Mouse (Mus musculus): Measurements from ENCODE around the gene Olfr1193. TPM values are rescaled to one million over a fixed set of nuclear protein-coding genes. Genes with fewer than 3 reads are reported as not detected.
"Not testable (repeated sequence)": the region's sequence is repeated elsewhere in the genome, so short reads cannot be mapped to it uniquely, and the experiment has no call there.

The Olfr1193 gene
- polyA plus RNA-seq (2016; fragmentation: Nextera tagmentation; extraction: Ambion mirVana) = not detected in 2 replicates

- H3K4me2 ChIP-seq (replicated peaks); H3K4me3 ChIP-seq; ATAC-seq (ENCODE audit: low FRiP score); H3K27me3 ChIP-seq; H3K9ac ChIP-seq; H3K4me1 ChIP-seq; H3K9me3 ChIP-seq (replicated peaks); H3K36me3 ChIP-seq; H3K27ac ChIP-seq: not testable (repeated sequence)
These were observed at the start of gene Olfr1193 for GRCm38 (mm10) chr2:88675328-88675727. Gene Olfr1193 (plus strand): TSS chr2:88675628.

GRCm38 (mm10) chr2:88640242-88640641, 35.2 kb upstream of the Olfr1193 start, which contains the start of gene Olfr1191-ps1:
Gene Olfr1191-ps1 (plus strand): TSS chr2:88640542.
- not testable (repeated sequence) for H3K4me2 ChIP-seq (replicated peaks); H3K27ac ChIP-seq; H3K27me3 ChIP-seq; H3K4me1 ChIP-seq; ATAC-seq (ENCODE audit: low FRiP score); H3K4me3 ChIP-seq; H3K9me3 ChIP-seq (replicated peaks); H3K36me3 ChIP-seq; H3K9ac ChIP-seq
- 89% methylated on average over 1 of the region's 1 CpGs for WGBS

DNA sequence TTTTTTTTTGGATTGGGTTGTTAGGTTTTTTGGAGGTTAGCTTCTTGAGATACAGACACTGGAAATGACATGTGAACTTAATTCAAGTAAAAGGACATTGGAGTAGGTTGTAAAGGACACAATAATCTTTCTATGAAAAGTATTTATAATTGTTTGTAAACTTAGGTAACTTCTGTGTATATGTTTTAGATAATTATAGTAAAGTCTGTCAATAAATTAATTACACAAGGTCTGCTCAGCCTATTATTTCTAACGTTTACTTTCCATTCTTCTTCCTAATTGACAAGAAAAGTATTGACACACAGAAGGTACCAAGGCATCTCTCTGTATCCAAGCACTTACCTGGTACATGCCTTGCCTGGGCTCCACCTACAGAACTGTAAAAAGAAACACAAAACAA, 27.2 kb upstream of the Olfr1193 start, which contains the start of gene Olfr1192-ps1:
Gene Olfr1192-ps1 (plus strand): TSS at position 301 of the 400 bp plus-strand sequence.
- Histone ChIP-seq H3K4me1 (no peaks in the 10 kb centered on the region), H3K4me2 (replicated peaks) (no peak within 1 kb of the TSS), H3K9ac (no peak within 1 kb of the TSS), H3K4me3 (no peak within 1 kb of the TSS), H3K36me3 (no peaks in the 10 kb centered on the region), H3K9me3 (replicated peaks) (no peaks in the 10 kb centered on the region), H3K27ac (no peak within 1 kb of the TSS), H3K27me3 (no peaks in the 10 kb centered on the region)
- 50% methylated on average over 1 of the region's 1 CpGs for WGBS
- no peak for ATAC-seq (ENCODE audit: low FRiP score)

GRCm38 (mm10) chr2:88689087-88689486, 13.7 kb downstream of the Olfr1193 start, which contains the start of gene Olfr1195:
Gene Olfr1195 (minus strand): TSS chr2:88689187.
- no peak within 1 kb of the TSS for H3K4me2 ChIP-seq (replicated peaks)
- no peaks in the 10 kb centered on the region for H3K36me3 ChIP-seq
- H3K4me3 ChIP-seq = no peak within 1 kb of the TSS
- no peaks in the 10 kb centered on the region for H3K27me3 ChIP-seq
- no peak within 1 kb of the TSS for H3K27ac ChIP-seq
- no peaks in the 10 kb centered on the region for H3K4me1 ChIP-seq
- ATAC-seq (ENCODE audit: low FRiP score) = no peak
- H3K9ac ChIP-seq = no peak within 1 kb of the TSS
- H3K9me3 ChIP-seq (replicated peaks) = no peaks in the 10 kb centered on the region

GRCm38 (mm10) chr2:88704497-88704896, 29.1 kb downstream of the Olfr1193 start, which contains the start of gene Olfr1196:
Gene Olfr1196 (minus strand): TSS chr2:88704597.
- no peak for ATAC-seq (ENCODE audit: low FRiP score)
- H3K27me3 ChIP-seq = no peaks in the 10 kb centered on the region

More at GRCm38 (mm10) chr2:88704497-88704896, 29.1 kb downstream of the Olfr1193 start, which contains the start of gene Olfr1196:
- WGBS = 89% methylated on average over 2 of the region's 2 CpGs
- no peak within 1 kb of the TSS for H3K4me3 ChIP-seq
- no peak within 1 kb of the TSS for H3K4me2 ChIP-seq (replicated peaks)
- no peak within 1 kb of the TSS for H3K27ac ChIP-seq
- no peaks in the 10 kb centered on the region for H3K9me3 ChIP-seq (replicated peaks)
- H3K36me3 ChIP-seq = no peaks in the 10 kb centered on the region
- H3K4me1 ChIP-seq = no peaks in the 10 kb centered on the region
- H3K9ac ChIP-seq = no peak within 1 kb of the TSS

Other genes starting within 250 kb of the Olfr1193 start
- gene Olfr1181, start 249.5 kb upstream of the Olfr1193 start, polyA plus RNA-seq (2016; fragmentation: Nextera tagmentation; extraction: Ambion mirVana) = not detected in 2 replicates
- not detected in 2 replicates for gene Gm13757, start 226.5 kb upstream of the Olfr1193 start, polyA plus RNA-seq (2016; fragmentation: Nextera tagmentation; extraction: Ambion mirVana)
- not detected in 2 replicates for gene Olfr1183, start 220.8 kb upstream of the Olfr1193 start, polyA plus RNA-seq (2016; fragmentation: Nextera tagmentation; extraction: Ambion mirVana)
- not detected in 2 replicates for gene Olfr1184, start 192.0 kb upstream of the Olfr1193 start, polyA plus RNA-seq (2016; fragmentation: Nextera tagmentation; extraction: Ambion mirVana)
- not detected in 2 replicates for gene Olfr1185-ps1, start 182.3 kb upstream of the Olfr1193 start, polyA plus RNA-seq (2016; fragmentation: Nextera tagmentation; extraction: Ambion mirVana)
- not detected in 2 replicates for gene Olfr1186, start 157.1 kb upstream of the Olfr1193 start, polyA plus RNA-seq (2016; fragmentation: Nextera tagmentation; extraction: Ambion mirVana)
- not detected in 2 replicates for gene Olfr1188, start 118.7 kb upstream of the Olfr1193 start, polyA plus RNA-seq (2016; fragmentation: Nextera tagmentation; extraction: Ambion mirVana)
- not detected in 2 replicates for gene Olfr1189, start 89.2 kb upstream of the Olfr1193 start, polyA plus RNA-seq (2016; fragmentation: Nextera tagmentation; extraction: Ambion mirVana)
- not detected in 2 replicates for gene Olfr1191-ps1, start 35.1 kb upstream of the Olfr1193 start, polyA plus RNA-seq (2016; fragmentation: Nextera tagmentation; extraction: Ambion mirVana)
- gene Olfr1192-ps1, start 27.1 kb upstream of the Olfr1193 start, polyA plus RNA-seq (2016; fragmentation: Nextera tagmentation; extraction: Ambion mirVana) = not detected in 2 replicates
- not detected in 2 replicates for gene Olfr1195, start 13.6 kb downstream of the Olfr1193 start, polyA plus RNA-seq (2016; fragmentation: Nextera tagmentation; extraction: Ambion mirVana)
- not detected in 2 replicates for gene Olfr1196, start 29.0 kb downstream of the Olfr1193 start, polyA plus RNA-seq (2016; fragmentation: Nextera tagmentation; extraction: Ambion mirVana)
- gene Olfr1197, start 56.7 kb downstream of the Olfr1193 start, polyA plus RNA-seq (2016; fragmentation: Nextera tagmentation; extraction: Ambion mirVana) = not detected in 2 replicates
- not detected in 2 replicates for gene Olfr1198, start 75.7 kb downstream of the Olfr1193 start, polyA plus RNA-seq (2016; fragmentation: Nextera tagmentation; extraction: Ambion mirVana)
- gene Olfr1199, start 84.8 kb downstream of the Olfr1193 start, polyA plus RNA-seq (2016; fragmentation: Nextera tagmentation; extraction: Ambion mirVana) = not detected in 2 replicates
- not detected in 2 replicates for gene Olfr1200, start 94.9 kb downstream of the Olfr1193 start, polyA plus RNA-seq (2016; fragmentation: Nextera tagmentation; extraction: Ambion mirVana)
- gene Olfr1201, start 117.4 kb downstream of the Olfr1193 start, polyA plus RNA-seq (2016; fragmentation: Nextera tagmentation; extraction: Ambion mirVana) = not detected in 2 replicates
- not detected in 2 replicates for gene Olfr1202, start 138.9 kb downstream of the Olfr1193 start, polyA plus RNA-seq (2016; fragmentation: Nextera tagmentation; extraction: Ambion mirVana)
- not detected in 2 replicates for gene Olfr1205, start 154.1 kb downstream of the Olfr1193 start, polyA plus RNA-seq (2016; fragmentation: Nextera tagmentation; extraction: Ambion mirVana)
- not detected in 2 replicates for gene Olfr1204, start 173.7 kb downstream of the Olfr1193 start, polyA plus RNA-seq (2016; fragmentation: Nextera tagmentation; extraction: Ambion mirVana)
- not detected in 2 replicates for gene Olfr1206, start 187.6 kb downstream of the Olfr1193 start, polyA plus RNA-seq (2016; fragmentation: Nextera tagmentation; extraction: Ambion mirVana)
- not detected in 2 replicates for gene Olfr1208, start 226.7 kb downstream of the Olfr1193 start, polyA plus RNA-seq (2016; fragmentation: Nextera tagmentation; extraction: Ambion mirVana)
- gene Olfr1209, start 239.5 kb downstream of the Olfr1193 start, polyA plus RNA-seq (2016; fragmentation: Nextera tagmentation; extraction: Ambion mirVana) = not detected in 2 replicates